Mouse (Mus musculus) right cerebral cortex, adult 18-20 months (tissue): ENCODE results near the gene Slk.

ENCODE experiments used
- DNase-seq: peaks from one replicate; pipeline ENCODE4 v3.0.0; 2022; ENCODE audit warnings: mixed read lengths

The Slk gene

DNA sequence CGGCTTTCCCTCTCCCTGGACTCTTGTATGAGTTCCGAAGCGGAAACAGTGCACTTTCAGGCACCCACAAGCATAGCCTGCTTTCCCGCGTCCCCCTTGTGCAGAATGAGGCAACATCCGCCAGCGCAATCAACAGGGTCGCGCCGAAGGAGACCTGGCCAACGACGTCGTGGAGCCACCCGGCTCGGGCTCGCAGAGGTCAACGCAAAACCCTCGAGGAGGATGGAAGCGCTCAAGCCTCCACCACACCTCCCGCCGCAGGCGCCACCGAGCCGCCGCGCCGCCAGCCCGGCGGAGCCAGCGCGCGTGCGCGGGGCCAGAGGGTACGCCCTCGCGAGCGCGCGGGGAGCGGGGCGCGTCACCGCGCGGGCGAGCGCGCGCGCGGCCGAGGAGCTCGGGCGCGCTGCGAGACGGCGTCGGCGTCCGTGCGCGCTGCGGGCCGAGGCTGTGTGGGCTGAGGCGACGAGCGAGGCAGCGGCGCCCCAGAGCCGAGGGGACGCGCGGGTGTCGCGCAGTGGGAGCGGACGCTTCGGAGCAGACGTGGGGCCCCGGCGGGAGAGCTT is at the start of gene Slk:
Slk (plus strand) TSS at position 454 of the 563 bp plus-strand sequence.
- peak; percentile 85 for DNase-seq

DNA sequence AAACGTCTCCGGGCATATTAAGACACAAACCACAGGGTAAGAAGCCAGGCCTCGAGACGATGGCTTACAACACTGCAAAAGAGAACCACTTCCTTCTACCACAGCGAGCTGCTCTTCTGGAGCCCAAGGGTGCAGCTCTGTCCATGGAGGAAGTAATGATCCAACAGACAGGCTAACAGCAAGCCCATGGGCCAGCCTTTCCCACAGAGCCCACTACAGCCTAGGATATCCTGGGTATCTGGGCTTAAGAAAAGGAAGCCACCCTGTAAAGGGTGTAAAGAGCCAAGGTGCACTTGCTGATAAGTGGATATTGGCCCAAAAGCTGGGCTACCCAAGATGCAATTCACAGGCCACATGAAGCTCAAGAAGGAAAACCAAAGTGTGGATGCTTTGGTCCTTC is 48.2 kb upstream of the Slk start:
- DNase-seq, result no peak

DNA sequence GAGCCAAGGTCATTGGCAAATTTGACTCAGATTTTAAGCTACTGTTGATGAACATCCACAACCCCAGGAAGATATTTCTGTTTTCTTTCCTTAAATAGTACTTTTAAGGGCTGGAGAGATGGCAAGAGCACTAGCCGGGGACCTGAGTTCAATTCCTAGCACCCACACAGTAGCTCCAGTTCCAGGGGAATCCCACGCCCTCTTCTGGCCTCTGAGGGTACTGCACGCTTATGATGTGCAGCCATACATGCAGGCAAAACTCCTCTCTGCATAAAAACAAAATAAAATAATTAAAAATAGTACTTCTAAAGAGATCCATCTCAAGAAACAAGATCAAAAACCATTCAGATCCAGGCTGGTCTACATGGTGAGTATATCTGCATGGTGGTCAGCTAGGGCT is 47.0 kb upstream of the Slk start:
- DNase-seq, result no peak

DNA sequence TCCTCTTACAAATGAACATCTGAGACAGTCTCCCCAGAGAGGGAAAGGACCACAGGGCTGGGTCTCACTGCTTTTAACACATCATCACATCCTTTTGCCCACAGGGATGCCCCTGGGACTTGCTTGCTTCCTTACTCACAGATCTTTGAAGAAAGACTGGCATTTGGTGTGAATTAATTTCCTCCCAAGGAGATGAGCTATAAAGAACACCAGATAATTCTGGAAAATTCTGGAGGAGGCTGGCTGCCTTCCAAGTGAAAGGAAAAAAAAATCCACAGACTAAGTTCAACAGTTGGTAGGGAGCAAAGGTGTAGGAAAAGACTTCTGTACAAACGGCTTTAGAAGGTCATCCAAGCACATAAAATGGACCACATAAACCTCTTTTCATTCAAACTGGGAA is 45.3 kb upstream of the Slk start:
- no peak for DNase-seq

DNA sequence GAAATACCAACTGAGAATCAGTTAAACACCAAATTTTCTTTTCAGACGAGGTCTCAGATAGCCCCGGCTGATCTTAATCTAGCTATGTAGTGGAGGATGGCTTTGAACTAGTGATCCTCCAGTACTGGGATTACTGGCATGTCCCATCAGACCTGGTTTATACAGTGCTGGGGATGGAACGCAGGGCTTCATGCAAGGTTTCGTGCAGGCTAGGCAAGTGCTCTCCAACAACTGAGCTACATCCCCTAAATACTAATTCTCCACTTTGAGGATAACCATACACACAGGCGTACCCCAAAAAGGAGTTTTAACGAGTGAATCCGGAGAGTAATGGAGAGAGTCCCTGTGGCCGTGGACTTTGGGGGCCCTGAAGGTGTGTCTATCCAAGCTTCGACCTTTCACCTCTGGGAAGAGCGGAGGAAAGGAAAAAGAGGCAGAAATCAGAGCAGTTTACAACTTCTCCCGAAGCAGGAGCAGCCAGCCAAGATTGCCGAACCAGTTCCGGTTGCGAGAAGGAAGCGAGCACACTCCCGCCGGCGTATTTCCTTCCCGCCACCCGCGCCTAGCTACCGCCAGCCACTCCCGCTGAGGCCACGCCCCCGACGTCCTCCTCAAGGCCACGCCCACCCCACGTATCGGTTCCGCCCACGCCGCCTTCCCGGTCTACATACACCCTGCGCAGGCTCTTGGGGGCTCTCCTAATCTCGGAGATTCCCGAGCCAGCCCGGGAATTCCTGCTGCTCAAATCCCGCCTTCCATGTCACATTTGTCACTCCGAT is 42.8 kb upstream of the Slk start:
- DNase-seq, result peak; percentile 98

DNA sequence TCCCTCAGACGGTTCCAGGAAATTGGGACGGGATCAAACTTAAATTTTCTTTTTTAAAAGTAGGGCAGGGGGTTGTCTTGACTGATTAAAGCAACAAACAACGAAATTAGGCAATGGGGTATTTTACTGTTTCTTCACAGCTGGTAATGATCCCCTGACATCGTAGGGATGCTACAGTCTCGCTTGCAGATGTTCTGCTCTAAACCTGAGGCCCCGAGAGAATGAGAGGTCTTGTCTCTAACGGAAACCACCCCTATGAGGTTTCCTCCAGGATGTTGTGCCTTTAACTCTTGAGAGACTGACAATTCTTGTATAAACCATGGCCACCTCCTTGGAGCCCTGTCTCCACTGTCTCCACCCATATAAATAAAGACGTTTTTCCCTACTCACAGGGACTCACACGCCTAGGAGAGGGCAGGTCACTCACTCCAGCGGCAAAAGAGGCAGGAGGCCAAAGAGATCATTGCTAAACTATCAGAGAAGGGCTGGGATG is 42.1 kb upstream of the Slk start, which contains the start of gene Stn1:
Stn1 (minus strand) TSS at position 208 of the 493 bp plus-strand sequence.
- DNase-seq, result no peak

DNA sequence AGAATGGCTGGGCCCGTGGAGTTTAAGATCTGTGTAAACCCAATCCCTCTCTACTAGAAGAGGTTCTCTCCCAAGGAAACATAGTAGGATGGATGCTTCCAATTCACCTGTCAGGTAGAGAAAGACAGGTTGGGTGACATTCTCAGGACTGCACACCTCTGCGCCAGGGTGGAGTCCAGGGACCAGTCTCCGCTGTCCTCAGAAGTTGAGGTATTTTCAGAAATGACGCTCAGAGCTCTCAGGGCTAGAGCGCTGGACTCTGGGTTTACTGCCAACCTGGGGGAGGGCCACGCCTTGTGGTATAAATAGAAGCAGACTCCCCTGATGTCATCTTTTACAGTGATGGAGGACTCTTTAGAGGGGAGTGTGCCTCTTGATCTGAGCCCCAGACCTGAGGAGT is 41.6 kb upstream of the Slk start:
- DNase-seq, result no peak

DNA sequence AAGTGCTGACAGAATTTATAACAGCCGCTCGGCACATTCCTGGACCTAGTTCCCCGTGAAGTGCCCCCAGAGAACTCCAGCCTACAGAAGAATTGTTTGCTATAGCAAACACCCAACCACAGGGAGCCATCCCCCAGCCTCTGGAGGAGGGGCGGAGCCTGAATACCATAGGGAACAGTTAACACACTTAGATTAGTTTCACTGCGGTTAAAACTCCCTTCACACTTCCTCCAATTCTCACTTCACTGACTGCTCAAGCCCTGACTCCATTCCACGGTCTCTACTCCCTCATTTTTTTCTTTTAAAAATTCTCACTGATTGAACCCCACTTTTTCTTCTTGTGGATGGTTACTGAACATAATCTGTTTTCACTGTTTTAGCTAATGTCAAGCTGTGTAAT is 40.7 kb upstream of the Slk start:
- no peak for DNase-seq

DNA sequence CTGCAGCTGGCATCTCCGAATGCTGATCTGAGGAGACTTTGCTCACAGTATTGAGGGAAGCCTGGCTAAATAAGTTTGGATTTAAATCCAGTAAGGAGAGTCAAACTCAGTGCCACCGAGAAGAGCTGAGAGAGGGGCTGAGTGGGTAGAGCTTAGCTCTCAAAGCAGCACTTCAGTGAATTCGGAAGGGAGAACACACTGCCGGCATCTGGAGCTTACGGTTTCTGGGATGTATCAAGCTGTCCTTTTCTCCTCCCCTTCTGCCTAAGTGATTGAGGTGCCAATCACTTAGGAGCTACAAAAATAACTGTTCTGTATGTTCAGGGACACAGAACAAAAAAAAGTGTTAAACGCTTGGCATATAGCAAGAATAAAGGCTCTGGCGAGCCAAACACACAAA is 37.0 kb upstream of the Slk start:
- DNase-seq, result no peak

DNA sequence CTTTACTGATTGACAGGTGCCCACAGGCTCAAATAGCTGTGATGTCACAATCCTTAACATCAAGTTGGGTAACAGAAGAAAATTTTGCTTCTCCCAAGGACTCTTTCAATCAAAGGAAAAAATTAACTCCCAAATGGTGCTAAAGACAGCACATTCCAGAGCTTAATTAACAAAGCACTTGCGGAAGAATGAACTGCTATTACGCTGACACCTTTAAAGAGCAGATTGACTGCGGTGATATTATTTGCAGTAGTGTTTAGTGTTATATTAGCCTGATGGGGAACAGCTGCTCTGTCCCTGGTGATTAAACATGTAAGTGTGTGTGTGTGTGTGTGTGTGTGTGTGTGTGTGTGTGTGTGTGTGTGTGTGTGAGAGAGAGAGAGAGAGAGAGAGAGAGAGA is 34.4 kb upstream of the Slk start:
- no peak for DNase-seq

DNA sequence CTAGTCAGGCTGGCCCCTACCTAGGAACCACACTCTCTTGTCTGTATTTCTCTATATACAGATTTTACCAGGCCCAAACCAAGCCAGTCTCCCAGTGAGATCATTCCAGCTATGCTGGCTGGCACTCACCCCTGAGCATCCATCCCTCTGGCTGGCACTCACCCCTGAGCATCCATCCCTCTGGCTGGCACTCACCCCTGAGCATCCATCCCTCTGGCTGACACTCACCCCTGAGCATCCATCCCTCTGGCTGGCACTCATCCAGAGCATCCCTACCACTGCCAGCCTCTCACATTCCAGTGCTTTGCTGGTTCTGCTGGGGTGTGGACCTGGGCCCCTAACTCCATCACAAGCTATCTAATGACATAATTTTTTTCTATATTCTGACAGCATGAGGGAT is 34.0 kb upstream of the Slk start:
- DNase-seq, result no peak

DNA sequence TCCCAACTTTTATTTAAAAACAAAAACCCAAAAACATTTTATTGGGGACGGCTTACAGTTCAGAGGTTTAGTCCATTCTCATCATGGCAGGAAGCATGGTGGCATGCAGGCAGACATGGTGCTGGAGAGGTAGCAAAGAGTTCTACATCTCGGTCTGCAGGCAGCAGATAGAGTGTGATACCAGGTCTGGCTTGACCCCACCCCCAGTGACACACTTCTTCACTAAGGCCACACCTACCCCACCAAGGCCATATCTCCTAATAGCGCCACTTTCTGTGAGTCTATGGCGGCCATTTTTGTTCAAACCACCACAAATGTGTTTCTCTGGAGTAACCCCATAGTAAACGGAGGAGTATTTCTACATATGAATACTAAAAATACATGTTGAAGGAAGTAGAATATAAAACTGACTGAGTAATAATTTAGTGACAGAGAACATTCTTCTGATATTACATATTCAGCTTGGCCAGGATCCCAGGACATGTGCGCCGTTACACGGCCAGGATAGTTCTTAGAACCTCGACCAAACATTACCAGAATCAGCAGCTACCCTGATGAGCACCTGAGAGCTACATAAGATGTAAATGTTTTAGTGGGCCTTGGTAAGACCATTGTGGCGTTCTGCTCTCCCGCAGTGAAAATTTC is 30.9 kb upstream of the Slk start:
- DNase-seq, result no peak

DNA sequence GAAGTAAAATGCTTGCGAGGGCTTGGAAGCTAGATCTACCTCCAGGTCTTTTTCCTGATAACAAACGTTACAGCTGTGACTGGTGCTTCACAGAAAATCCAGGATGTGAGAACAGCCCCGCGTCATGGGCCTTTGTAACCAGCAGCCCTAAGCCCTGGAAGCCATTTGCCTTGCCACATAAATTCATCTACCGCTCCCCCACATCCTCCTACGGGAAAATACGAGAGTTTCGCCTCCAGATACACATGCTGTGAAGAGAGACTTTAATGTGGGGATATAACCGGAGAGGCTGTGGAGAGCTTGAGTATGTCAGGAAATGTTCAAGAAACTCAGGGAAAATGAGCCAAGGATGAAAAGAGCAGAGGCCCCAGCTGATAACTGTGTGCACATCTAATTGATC is 30.3 kb upstream of the Slk start:
- peak; percentile 42 for DNase-seq

DNA sequence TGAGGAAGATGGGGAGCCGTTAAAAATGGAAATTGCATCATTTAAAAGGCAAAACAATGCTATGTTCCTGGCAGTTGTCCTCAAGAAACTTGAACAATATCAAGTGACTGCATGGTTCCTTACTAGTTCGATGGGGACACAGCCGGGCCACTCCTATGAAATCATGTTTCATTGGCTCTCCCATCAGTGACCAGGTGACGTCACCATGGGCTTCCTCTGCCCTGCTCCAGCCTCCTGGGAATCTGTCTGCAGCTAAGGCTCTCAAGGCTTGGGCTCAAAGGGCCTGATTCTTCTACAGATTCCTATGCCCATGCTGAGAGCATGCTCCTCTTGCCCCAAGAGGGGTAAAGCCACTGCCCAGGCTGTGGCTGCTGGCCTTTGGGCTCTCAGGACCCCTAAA is 29.9 kb upstream of the Slk start:
- DNase-seq, result no peak

DNA sequence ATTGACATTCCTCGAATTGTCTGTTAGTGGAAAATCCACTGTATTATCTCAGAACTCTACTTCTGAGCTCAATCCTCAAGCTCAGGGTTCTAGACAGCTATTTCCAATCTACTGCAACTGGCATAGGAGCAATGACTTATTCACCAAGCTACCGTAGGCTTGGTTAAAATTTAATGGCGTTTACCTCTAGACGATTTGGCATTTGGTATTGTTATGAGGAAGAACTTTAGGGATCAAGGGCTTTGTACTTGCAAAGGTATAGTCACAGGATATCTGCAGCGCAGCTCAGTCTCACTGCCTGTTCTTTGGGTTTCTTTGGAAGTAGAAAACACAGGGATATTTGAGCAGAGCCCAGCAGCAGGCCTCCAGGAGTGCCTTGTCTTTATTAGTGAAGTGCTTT is 20.3 kb upstream of the Slk start:
- no peak for DNase-seq

DNA sequence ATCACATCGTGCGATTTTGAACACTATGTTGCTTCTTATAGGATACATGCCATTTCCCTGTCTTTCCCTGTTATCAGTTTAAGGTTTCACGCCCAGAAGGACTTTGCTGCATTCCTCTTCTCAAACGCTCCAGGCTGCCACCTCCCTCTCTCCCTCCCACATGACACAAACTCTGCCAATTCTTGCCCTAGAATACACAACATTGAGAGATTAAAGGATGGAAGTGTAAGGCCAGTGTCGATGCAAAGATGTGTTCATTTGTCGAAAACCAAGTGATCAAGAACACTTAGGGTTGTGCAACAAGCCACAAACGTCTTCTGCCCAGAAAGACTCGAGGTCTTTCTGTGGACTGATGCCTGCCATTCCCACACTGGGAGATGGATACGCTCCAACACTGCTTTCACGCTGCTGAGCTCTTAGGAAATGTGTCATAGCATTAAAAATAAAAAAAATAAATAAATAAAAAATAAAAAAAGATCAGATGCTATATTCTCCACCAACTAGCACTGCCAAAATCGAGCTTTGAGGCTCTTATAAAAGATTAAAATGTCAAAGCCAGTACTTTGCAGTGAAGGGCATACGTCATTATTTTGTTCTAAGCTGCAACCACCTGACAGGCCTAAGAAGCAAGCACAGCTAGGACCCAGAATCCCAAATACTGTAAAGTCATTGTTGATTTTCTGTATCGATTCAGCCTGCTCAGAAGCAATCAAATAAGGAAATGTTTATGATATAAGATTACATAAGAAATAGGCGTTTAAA is 19.5 kb upstream of the Slk start:
- DNase-seq, result peak; percentile 62

DNA sequence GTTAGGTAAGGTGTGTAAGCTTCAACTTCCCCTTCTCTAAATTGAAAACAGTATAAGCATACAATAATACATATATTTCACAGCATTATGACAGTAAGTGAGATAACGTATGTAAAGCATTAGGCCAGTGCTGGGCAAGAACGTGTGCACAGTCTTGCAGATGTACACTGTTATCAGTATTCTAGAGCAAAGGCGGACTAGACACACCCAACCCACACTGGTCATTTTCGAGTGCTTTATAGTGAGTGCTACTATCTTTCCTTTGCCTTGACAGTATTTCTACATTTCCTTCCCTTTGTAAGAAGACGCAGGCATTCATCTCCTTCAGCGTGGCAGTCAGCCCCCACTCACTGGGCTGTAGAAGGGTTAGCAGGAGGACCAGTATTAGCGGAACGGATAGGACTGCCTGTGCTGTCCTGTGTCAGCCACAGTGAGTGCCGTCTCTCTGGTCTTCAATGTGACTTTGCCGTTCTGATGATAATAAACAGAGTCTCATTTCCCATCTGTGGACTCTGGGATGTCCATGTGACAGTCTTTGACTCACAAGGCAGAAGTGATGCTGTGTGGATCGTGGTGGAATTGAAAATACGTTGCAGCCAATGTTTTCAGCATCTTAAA is 18.8 kb upstream of the Slk start:
- DNase-seq, result no peak

DNA sequence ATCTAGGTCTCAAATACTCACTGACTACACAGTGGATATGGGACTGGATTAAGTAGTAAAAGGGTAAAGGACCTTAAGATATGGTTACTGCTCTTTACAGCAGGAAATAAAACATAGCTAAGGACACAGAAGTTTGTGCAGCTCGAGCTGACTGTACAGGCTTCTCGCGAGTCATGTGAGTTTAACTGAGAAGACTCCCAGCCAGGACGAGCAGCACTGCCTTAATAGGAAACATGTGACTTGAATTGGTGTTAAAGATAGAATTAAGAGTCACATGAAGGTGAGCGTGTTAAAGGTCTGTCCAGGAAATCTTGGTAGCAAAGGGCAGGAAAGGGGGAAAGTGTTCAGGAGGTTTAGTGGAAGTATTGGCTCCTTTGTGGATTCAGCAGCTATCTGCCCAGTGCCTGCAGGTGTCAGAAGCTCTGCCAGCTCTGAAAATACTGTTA is 17.5 kb upstream of the Slk start:
- DNase-seq, result no peak

DNA sequence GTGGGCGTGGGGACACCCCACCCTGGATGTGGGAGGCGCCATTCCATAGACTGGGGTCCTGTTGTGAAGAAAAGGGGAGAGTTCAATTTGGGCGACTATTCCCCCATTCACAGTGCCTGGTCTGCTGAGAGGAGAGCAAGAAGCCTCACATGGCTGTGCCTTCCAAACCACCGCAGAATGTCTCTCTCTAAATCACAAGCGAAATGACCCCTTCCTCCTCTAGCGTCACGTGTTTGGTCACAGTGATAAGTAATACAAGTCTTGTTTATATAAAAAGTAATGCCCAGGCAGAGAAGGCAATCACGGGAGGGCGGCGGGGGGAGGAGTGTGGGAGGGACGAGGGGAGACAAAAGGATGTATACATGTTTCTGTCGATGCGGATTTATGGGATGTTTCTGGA is 15.8 kb upstream of the Slk start:
- no peak for DNase-seq

DNA sequence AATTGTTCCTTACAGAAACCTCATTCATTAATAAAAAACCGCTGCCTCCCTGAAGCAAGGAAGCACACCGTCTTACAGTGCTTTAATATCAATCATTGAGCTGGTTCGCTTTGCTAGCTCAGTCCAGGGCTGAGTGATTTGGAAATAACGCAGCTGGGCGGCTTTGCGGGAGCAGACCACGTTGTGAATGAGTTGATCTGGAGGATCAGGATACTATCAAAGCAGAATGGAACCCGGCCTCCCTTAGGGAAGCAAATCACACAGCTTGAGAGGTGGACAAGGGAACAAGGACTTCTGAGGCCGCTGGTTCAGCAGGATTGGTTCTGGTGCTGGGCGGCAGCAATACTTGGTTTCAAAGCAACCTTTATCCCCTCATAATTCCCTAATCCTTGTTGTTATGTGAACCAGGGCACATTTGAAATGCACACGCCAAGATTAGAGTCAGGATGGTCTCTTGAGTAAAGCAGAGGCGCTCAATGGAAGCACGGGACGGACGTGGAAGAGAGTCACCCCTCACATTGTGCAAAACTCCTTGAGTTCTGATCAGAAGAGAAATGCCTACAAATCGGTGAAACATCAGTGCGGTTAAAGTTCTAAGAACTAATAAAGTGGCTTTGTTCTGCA is 14.3 kb upstream of the Slk start:
- DNase-seq, result no peak

DNA sequence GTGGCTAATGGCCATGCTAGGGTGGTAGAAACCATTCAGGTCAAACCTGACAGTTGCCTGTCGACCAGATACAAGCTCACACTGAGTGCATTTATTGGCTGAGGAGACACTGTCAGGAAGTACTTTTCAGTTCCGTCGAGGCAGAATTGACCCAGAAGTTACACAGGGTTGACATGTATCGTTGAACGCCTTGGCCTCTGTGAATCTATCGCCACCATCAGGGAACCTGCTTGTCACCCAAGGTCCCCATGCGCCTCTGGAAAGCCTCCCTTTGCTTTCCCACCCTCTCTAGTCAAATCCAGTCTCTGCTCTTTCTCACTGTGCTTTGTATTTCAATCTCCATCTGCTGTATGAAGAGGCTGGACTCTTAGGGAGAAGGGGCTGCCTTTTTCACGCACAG is 13.5 kb upstream of the Slk start:
- no peak for DNase-seq

DNA sequence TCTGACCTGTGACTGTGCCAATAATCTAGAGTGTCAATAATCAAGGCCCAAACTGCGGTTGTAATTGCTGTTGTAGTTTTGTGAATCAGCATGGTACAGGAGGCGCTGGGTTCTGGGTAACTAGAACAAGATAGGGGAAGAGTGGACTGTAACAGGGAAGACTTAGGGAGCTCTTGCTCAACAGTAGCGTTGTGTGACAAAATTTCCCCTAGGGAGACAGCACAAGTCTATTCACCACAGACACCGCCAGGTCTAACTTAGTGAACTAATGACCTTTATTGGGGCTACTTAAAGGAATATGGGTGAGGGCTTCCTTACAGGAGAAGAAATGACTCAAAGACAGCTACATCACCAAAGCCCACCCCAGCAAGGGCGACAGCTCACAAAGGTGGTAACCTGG is 9.4 kb upstream of the Slk start:
- DNase-seq, result no peak
